Mouse (Mus musculus): ENCODE data around the gene Fam186b.

The Fam186b gene

GRCm38 (mm10) chr15:99225081-99225810, 70.4 kb downstream of the Fam186b start:
- no peak for DNase-seq (ENCODE audit: low read depth, low spot score)

- DNase-seq (ENCODE audit: low read depth, low spot score) = peak; percentile 74
Measured at GRCm38 (mm10) chr15:99224208-99224911, 71.3 kb downstream of the Fam186b start, which contains the start of gene Kcnh3. Gene Kcnh3 (plus strand): TSS chr15:99224861.

- peak; percentile 70 for DNase-seq (ENCODE audit: low read depth, low spot score)
Measured at GRCm38 (mm10) chr15:99223585-99224207, 72.0 kb downstream of the Fam186b start.

GRCm38 (mm10) chr15:99222794-99223584, 72.7 kb downstream of the Fam186b start:
- DNase-seq (ENCODE audit: low read depth, low spot score) = no peak

GRCm38 (mm10) chr15:99221315-99221952, 74.3 kb downstream of the Fam186b start:
- DNase-seq (ENCODE audit: low read depth, low spot score) = no peak

Data from ZHBTc4 (cell line).